Mouse (Mus musculus) liver, embryonic 15.5 days (tissue): ENCODE measurements around the gene Npas3. TPM values are rescaled to one million over a fixed set of nuclear protein-coding genes. Genes with fewer than 3 reads are reported as not detected.

Source experiments
- ATAC-seq: fragments of 200-750 bp; cut with Nextera tagmentation; 2 replicates; pipeline ENCODE4 v1.8.0; 2017; ENCODE audit warnings: moderate number of reproducible peaks, mild to moderate bottlenecking, moderate library complexity; ENCODE audit not compliant: insufficient read depth
- H3K27ac ChIP-seq: fragments of 300-500 bp; sonication (generic); replicated peaks from 2 replicates; pipeline ENCODE4 v1.5.1; 2015; ENCODE audit warnings: mild to moderate bottlenecking, inconsistent platforms
- H3K27me3 ChIP-seq: fragments of 300-500 bp; sonication (generic); 2 replicates; pipeline ENCODE4 v1.6.1; 2015; ENCODE audit warnings: mild to moderate bottlenecking, inconsistent platforms
- H3K36me3 ChIP-seq: fragments of 300-500 bp; sonication (generic); replicated peaks from 2 replicates; pipeline ENCODE4 v1.6.1; 2015; ENCODE audit warnings: moderate library complexity, mild to moderate bottlenecking, inconsistent platforms
- H3K4me1 ChIP-seq: fragments of 300-500 bp; sonication (generic); replicated peaks from 2 replicates; pipeline ENCODE4 v1.6.1; 2015; ENCODE audit warnings: inconsistent platforms
- H3K4me2 ChIP-seq: fragments of 300-500 bp; sonication (generic); 2 replicates; pipeline ENCODE4 v1.6.1; 2015; ENCODE audit warnings: moderate library complexity, mild to moderate bottlenecking, inconsistent platforms
- H3K4me3 ChIP-seq: fragments of 300-500 bp; sonication (generic); replicated peaks from 2 replicates; pipeline ENCODE4 v1.5.1; 2015; ENCODE audit warnings: mild to moderate bottlenecking, inconsistent platforms
- H3K9ac ChIP-seq: fragments of 300-500 bp; sonication (generic); 2 replicates; pipeline ENCODE4 v1.6.1; 2015; ENCODE audit warnings: moderate library complexity, mild to moderate bottlenecking, inconsistent platforms
- H3K9me3 ChIP-seq: fragments of 300-500 bp; sonication (generic); replicated peaks from 2 replicates; pipeline ENCODE4 v1.6.1; 2016; ENCODE audit warnings: inconsistent platforms
- WGBS: fragments of 180-500 bp; shearing (Covaris S2); methylation state at CpG from one replicate; pipeline ENCODE4 v1.1.7; 2015; ENCODE audit warnings: mixed read lengths; ENCODE audit not compliant: insufficient replicate concordance; 5-methylcytosine and 5-hydroxymethylcytosine counted together
- polyA plus RNA-seq: library from polyadenylated mRNA; unstranded; fragments of >200 nt; fragmentation: Nextera tagmentation; extraction: Ambion mirVana; gene quantifications from 2 replicates; pipeline ENCODE4 v1.2.1, GENCODE M21; 2015

Gene Npas3
- polyA plus RNA-seq, 1 experiment from 2014 or later, result 0.33 TPM

DNA sequence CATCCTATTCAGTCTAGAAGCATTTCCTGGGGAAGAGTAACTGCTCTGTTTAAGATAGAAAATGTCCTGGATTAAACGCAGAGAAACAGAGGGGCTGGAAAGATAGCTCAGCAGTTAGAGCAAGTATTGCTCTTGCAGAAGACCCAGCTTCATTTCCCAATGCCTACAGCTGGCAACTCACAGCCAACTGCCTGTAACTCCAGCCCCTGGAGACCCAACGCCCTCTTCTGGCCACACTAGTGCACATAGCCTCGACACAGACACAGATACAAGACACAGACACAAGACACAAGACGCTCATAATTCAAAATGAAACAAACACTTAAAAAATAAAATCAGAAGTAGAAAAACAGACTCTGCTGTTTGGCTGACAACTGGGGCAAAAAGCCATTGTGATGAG, 754.0 kb downstream of the Npas3 start:
- no peaks in the 10 kb centered on the region for H3K9me3 ChIP-seq
- H3K9ac ChIP-seq, result no peak overlapping the region
- H3K27ac ChIP-seq, result no peak overlapping the region
- H3K4me2 ChIP-seq, result no peak overlapping the region
- H3K4me1 ChIP-seq, result no peaks in the 10 kb centered on the region
- H3K27me3 ChIP-seq, result no peaks in the 10 kb centered on the region
- ATAC-seq, result no peak
- H3K36me3 ChIP-seq, result no peaks in the 10 kb centered on the region
- WGBS, result 40% methylated on average over 4 of the region's 4 CpGs
- H3K4me3 ChIP-seq, result no peak overlapping the region

DNA sequence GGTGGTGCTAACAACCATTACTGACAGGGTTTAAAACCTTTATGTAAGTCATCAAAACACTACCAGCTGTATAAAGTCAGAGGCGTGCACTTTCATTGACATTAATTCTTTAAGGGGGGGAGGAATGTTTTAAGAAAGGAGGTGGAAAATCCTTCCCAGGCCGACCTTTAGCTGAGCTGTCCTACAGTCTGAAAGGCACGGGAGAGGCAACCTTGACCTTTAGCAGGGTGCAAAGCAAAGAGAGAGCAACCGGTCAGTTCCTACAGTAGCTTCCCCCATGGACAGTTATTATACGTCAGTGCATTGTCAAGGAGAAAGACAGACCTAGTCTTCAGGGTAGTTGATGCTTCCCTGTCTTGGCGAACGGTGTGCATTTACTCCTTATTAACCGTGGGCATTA, 756.1 kb downstream of the Npas3 start:
- Histone ChIP-seq H3K4me2 (no peak overlapping the region), H3K27me3 (no peaks in the 10 kb centered on the region), H3K9ac (no peak overlapping the region), H3K9me3 (no peaks in the 10 kb centered on the region), H3K4me3 (no peak overlapping the region), H3K27ac (no peak overlapping the region), H3K4me1 (no peaks in the 10 kb centered on the region), H3K36me3 (no peaks in the 10 kb centered on the region)
- WGBS, result 46% methylated on average over 8 of the region's 8 CpGs
- no peak for ATAC-seq

DNA sequence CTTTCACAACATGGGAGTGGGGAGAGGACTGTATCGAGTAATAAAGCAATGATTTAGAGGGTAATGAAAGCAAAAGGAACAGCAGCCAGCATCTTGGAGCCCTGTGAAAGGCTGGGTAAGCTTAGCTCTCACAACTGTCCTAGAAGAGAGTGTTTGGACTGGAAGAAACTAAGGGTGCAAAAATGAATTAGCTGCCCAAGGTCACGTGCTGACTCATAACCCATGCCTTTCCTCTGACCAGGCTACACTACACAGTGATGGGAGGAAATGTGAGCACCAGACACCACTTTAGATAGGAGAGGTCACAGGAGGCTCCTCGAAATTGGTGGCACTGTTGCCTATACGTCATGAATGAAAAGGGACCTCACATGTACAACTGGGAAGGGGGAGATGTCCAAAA, 757.1 kb downstream of the Npas3 start:
- WGBS, result 38% methylated on average over 4 of the region's 4 CpGs
- H3K4me2 ChIP-seq, result no peak overlapping the region
- no peak overlapping the region for H3K9ac ChIP-seq
- no peaks in the 10 kb centered on the region for H3K4me1 ChIP-seq
- no peak overlapping the region for H3K4me3 ChIP-seq
- no peaks in the 10 kb centered on the region for H3K27me3 ChIP-seq
- H3K27ac ChIP-seq, result no peak overlapping the region
- H3K9me3 ChIP-seq, result no peaks in the 10 kb centered on the region
- no peaks in the 10 kb centered on the region for H3K36me3 ChIP-seq
- no peak for ATAC-seq

DNA sequence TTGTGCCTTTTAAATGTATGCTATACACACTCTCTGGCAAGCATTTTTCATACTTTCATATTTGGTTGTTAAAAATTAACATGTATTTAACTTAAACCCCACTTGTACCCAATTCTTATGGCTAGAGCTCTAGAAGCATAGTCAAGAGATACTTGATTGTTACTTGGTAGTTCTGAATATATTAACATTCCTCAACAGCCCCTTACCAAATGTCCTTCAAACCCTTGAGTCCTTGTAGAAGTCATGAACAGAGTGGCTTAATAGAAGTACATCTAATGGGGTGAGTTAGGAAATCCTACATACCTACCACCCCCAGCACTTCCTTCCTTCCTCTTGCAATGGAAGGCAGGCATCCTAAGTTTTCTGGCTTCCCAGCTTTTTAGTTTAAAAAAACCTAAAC, 766.8 kb downstream of the Npas3 start:
- no peak overlapping the region for H3K4me2 ChIP-seq
- no peak for ATAC-seq
- no peaks in the 10 kb centered on the region for H3K4me1 ChIP-seq
- no peaks in the 10 kb centered on the region for H3K9me3 ChIP-seq
- H3K27ac ChIP-seq, result no peak overlapping the region
- no peaks in the 10 kb centered on the region for H3K27me3 ChIP-seq
- no peak overlapping the region for H3K4me3 ChIP-seq
- no peaks in the 10 kb centered on the region for H3K36me3 ChIP-seq
- H3K9ac ChIP-seq, result no peak overlapping the region

DNA sequence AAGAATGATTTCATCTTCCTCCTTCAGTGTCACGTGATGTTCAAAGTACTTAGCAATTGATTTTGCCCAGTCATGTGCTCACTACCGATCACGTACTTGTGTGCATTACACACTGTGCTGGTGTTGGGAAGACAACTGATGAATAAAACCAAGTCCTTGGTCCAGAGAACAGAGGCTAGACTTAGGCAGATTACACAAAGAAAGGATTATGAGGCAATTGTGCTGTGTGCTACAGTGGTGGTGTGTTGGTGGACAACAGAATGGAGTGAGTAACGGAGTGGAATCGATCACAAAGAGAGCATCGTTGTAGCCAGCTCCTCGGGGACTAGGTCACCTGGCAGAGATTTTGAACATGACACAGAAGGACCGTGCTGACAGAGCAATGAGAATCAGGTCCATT, 769.5 kb downstream of the Npas3 start:
- ATAC-seq, result no peak
- no peaks in the 10 kb centered on the region for H3K27me3 ChIP-seq
- H3K9me3 ChIP-seq, result no peaks in the 10 kb centered on the region
- H3K4me3 ChIP-seq, result no peak overlapping the region
- 72% methylated on average over 8 of the region's 8 CpGs for WGBS
- no peaks in the 10 kb centered on the region for H3K36me3 ChIP-seq
- no peak overlapping the region for H3K9ac ChIP-seq
- H3K27ac ChIP-seq, result no peak overlapping the region
- no peaks in the 10 kb centered on the region for H3K4me1 ChIP-seq
- H3K4me2 ChIP-seq, result no peak overlapping the region

DNA sequence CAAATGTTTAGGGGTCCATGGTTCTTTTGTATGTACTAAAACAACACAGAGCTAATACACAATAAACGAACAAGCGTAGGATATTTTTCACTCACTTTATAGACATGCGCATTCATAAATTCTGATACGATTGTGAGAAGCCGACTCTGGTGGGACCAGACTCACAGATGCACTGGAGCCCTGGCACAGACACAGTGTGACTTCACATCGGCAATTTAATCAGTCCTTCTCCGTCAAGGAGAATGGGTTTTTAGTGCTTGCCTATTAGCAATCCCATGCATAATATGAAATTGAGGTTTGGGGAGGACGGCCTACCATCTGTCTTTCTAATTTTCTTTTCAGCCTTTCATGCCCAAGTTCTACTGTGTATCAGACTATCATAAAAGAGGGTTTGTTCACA, 771.5 kb downstream of the Npas3 start:
- Histone ChIP-seq H3K27me3 (no peaks in the 10 kb centered on the region), H3K4me1 (no peaks in the 10 kb centered on the region), H3K9ac (no peak overlapping the region), H3K36me3 (no peaks in the 10 kb centered on the region), H3K9me3 (no peaks in the 10 kb centered on the region), H3K4me3 (no peak overlapping the region), H3K4me2 (no peak overlapping the region), H3K27ac (no peak overlapping the region)
- ATAC-seq, result no peak
- 80% methylated on average over 8 of the region's 8 CpGs for WGBS

DNA sequence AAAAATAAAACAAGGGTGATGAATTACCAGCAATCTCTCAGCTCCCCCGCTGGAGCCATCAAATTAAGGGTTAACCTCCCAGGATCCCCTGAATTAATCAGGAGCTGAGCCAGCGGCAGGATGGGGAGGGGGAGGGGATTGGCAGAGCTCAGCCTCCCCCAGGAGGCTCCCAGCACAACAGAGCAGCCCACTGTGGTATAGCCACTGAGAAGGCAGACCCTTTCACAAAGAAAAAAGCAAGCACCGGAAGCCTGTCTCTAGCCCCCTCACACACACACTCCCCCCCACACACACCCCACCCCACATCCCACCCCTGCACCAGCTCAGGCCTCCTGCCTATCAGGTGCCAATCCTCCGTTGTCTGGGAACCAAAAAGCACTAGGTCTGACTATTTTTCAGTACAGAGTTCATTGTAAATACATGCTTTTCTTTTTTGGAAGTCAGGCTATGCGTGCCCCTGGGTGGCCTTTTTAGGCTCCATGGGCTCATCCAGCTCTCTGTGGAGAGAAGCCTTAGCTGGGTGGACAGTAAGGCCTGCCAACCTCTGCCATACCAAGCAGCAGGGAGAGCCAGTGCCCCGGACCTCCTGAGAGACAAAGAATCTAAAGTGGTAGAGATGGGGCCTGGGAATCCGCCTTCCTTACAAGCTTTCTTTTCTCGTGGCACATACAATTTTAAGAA, 786.3 kb downstream of the Npas3 start:
- no peak overlapping the region for H3K4me3 ChIP-seq
- no peak for ATAC-seq
- WGBS, result 44% methylated on average over 8 of the region's 8 CpGs
- H3K9ac ChIP-seq, result no peak overlapping the region
- no peak overlapping the region for H3K4me2 ChIP-seq
- no peaks in the 10 kb centered on the region for H3K9me3 ChIP-seq
- no peaks in the 10 kb centered on the region for H3K27me3 ChIP-seq
- no peaks in the 10 kb centered on the region for H3K36me3 ChIP-seq
- H3K4me1 ChIP-seq, result no peaks in the 10 kb centered on the region
- H3K27ac ChIP-seq, result no peak overlapping the region

DNA sequence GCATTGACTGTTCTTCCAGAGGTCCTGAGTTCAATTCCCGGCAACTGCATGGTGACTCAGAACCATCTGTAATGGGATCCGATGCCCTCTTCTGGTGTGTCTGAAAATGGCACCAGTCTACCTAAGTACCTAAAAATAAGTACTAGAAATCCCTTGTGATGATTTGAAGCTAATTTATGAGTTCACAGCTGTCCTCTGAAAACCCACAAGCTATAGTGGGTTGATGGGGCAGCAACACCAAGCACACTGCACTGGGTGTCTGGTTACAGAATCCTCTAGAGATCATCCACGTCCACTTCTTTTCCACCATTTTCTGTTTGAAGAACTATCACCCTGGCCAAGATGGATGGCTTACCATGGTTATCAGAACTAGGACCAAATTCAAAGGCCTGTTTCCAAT, 789.1 kb downstream of the Npas3 start:
- 68% methylated on average over 3 of the region's 3 CpGs for WGBS
- H3K27ac ChIP-seq, result no peak overlapping the region
- ATAC-seq, result no peak
- H3K9me3 ChIP-seq, result no peaks in the 10 kb centered on the region
- H3K36me3 ChIP-seq, result no peaks in the 10 kb centered on the region
- no peaks in the 10 kb centered on the region for H3K4me1 ChIP-seq
- H3K9ac ChIP-seq, result no peak overlapping the region
- no peak overlapping the region for H3K4me2 ChIP-seq
- no peak overlapping the region for H3K4me3 ChIP-seq
- no peaks in the 10 kb centered on the region for H3K27me3 ChIP-seq

DNA sequence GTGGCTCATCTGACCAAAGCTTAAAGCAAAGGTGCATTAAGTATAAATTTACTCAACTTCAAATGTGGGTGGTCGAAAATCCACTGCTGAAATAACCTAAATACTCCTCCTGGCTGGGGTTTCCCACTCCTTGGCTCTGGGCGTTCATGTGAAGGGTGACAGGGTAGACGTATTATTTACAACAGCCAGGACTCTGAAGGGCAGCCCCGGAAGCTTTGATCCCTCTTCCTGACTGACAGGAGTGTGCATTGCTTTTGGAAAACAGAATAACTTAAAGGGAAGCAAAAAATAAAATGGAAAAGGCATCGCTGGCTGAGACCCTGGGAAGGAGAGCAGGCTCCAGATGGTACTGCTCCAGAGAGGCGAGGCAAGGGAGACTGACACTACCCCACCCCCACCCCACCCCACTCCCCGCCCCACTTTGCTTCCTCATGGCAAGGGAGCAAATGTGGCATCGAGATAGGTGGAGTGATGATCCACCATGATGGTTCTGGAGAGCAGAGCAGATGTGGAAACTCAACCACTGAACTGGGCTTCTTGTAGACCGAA, 794.6 kb downstream of the Npas3 start:
- H3K9ac ChIP-seq, result no peak overlapping the region
- H3K4me3 ChIP-seq, result no peak overlapping the region
- no peak for ATAC-seq
- WGBS, result 57% methylated on average over 9 of the region's 9 CpGs
- H3K9me3 ChIP-seq, result no peaks in the 10 kb centered on the region
- no peaks in the 10 kb centered on the region for H3K27me3 ChIP-seq
- no peak overlapping the region for H3K4me2 ChIP-seq
- no peaks in the 10 kb centered on the region for H3K36me3 ChIP-seq
- no peaks in the 10 kb centered on the region for H3K4me1 ChIP-seq
- no peak overlapping the region for H3K27ac ChIP-seq

DNA sequence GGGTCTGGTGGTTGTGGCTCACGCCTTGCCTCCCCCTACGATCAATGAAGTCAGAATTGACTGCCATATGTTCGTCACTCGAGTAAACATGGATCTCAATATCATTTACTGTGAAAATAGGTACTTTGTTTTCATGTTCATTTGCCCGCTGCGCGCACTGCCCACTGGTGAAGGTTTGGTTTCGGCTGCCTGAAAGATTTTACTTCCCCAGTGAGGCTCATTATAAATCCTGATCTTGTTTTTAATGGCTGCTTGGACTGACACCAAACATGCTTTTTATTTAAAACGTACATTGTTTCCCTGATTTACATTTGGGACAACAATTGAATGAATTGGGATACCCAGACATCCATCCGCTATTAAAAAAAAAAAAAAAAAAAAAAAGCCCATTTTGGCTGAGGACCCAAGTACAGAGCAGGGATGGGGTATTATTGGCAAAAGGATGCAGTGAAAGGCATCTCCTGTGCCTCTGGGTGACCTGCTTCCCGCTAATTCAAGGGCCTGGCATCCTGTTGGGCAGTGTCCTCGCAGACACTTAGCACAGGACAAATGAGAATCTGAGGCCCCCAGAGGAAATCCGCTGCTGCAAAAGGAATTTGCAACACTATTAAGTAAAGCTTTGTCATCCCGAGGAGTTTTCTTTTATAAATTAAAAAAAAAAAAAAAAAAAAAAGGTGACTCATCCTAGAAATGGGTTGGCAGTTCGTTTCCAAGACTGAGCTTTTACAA, 796.3 kb downstream of the Npas3 start:
- H3K36me3 ChIP-seq, result no peaks in the 10 kb centered on the region
- H3K27ac ChIP-seq, result no peak overlapping the region
- no peaks in the 10 kb centered on the region for H3K9me3 ChIP-seq
- no peak overlapping the region for H3K4me3 ChIP-seq
- H3K4me2 ChIP-seq, result no peak overlapping the region
- ATAC-seq, result no peak
- 61% methylated on average over 15 of the region's 15 CpGs for WGBS
- H3K9ac ChIP-seq, result no peak overlapping the region
- H3K27me3 ChIP-seq, result no peaks in the 10 kb centered on the region
- no peaks in the 10 kb centered on the region for H3K4me1 ChIP-seq

DNA sequence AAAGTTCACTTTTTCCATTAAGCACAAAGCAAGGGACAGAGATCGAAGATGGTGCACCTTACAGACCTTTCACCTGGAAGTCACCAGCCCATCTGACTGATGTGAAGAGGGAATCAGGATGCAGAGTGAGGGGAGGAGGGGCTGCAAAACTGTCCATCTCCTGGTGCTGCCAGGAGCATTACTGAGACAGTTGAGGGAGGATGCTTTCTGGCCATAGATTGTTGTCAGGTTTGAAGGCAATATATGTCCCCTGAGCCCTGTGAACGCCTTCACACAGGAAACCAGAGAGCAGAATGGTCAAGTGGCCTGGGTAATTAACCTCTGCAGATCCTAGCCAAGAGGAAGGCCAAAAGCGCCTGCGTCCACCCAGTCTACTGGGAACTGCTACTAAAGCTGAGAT, 796.9 kb downstream of the Npas3 start:
- H3K9ac ChIP-seq, result no peak overlapping the region
- no peaks in the 10 kb centered on the region for H3K9me3 ChIP-seq
- no peak overlapping the region for H3K4me2 ChIP-seq
- H3K4me1 ChIP-seq, result no peaks in the 10 kb centered on the region
- no peaks in the 10 kb centered on the region for H3K27me3 ChIP-seq
- no peak for ATAC-seq
- no peaks in the 10 kb centered on the region for H3K36me3 ChIP-seq
- 50% methylated on average over 4 of the region's 4 CpGs for WGBS
- no peak overlapping the region for H3K27ac ChIP-seq
- H3K4me3 ChIP-seq, result no peak overlapping the region

DNA sequence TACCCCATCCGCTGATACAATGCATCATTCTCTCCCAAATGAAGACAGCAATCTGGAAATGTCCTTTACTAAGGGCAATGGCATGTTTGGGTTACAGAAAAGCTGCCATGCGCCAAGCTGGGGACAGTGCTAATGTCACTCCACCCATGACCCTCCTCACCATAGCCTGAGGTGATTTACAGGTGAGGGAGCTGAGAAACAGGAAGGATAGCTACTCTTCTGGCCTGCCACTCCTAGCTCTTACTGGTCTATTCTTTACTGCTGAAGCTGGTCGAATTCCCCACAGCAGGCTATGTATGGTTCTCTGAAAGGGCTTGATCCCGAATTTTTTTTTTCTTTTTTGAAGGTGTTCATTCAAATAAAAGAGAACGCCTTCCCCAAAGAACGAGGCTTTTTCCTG, 798.3 kb downstream of the Npas3 start:
- H3K4me2 ChIP-seq, result no peak overlapping the region
- ATAC-seq, result no peak
- 48% methylated on average over 6 of the region's 6 CpGs for WGBS
- no peaks in the 10 kb centered on the region for H3K9me3 ChIP-seq
- no peaks in the 10 kb centered on the region for H3K27me3 ChIP-seq
- no peak overlapping the region for H3K9ac ChIP-seq
- H3K36me3 ChIP-seq, result no peaks in the 10 kb centered on the region
- no peaks in the 10 kb centered on the region for H3K4me1 ChIP-seq
- H3K27ac ChIP-seq, result no peak overlapping the region
- H3K4me3 ChIP-seq, result no peak overlapping the region
